Mouse (Mus musculus): Measurements from ENCODE around the gene Dock4.

The Dock4 gene

DNA sequence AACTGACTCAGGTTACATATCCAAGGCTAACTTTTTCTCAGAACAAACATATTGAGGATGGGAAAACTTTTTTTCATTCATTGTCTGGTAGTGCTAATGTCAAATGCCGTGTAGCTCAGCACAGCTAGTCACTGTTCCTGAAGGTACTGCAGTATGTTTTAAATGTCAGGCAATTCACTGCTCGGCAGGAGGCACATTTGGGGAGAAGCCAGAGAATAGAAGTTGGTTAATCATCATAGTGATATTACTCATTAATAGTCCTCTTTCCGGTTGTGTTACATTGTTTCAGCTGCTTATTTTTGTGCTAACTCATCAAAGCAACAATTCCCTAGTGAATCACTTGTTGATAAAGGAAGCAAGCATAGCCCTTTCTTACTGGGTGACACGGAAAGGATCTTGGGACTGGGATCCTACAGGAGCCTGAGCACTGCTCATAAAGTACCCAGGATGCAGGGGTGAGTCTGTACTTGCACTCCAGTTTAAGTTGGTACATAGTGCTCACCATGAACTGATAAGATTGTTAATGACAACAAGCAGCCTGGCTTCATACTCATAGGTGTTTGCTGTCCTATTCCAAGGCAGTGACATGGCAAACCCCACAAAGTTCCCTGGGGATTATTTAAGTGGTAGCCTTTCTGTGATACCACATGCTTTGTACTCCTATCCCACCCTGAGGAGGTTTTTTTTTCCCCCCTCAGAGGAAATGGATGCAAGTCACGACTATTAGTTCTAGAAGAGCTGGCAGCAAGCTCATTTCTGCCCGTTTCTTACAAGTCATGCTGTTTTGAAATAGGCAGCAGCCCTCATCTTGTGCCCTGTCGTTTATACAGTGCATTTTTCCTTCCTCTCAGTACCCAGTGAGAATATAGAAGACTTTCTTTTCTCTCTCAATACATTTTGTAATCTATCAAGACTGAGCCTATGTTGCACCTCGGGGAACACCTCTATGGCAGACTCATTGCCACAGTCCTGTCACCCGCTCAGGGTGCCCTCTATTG lies 123.5 kb downstream of the Dock4 start:
- no peak for DNase-seq (ENCODE audit: extremely low spot score)

DNA sequence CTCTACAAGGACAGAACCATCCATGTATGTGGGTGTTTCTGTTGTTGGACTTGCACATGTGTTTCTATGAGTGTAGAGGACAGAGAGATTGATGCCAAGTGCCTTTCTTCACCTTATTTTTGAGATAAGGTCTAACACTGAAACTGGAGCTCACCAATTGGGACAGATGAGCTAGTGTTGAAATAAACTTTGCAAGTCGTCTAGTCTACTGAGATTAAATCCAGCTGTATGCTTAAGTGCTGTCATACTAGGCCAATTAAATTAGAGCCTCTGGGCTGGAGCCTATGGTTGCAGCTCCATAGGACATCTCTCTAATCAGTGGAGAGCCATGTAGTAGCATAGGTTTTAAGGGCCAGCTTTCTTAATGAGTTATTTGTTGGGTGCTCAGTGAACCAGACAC lies 124.5 kb downstream of the Dock4 start:
- no peak for DNase-seq (ENCODE audit: extremely low spot score)

DNA sequence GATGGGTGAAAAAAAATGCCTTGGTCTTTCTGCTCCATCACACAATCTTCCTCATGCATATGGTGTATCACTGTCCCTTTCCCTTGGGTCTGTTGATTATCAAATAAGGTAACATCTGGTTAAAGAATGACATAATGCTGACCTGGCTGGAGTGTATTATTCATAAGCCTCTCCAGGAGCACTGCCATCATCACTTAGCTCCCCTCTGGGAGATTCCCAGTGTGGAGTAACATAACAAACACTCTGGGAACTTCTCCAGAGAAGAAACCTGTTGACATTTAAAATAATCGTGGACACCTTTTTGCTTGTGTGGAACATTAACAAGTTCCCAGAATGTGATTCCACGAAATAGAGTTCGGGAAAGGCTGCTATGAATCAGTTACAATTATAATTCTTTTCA lies 128.3 kb downstream of the Dock4 start:
- DNase-seq (ENCODE audit: extremely low spot score): no peak

DNA sequence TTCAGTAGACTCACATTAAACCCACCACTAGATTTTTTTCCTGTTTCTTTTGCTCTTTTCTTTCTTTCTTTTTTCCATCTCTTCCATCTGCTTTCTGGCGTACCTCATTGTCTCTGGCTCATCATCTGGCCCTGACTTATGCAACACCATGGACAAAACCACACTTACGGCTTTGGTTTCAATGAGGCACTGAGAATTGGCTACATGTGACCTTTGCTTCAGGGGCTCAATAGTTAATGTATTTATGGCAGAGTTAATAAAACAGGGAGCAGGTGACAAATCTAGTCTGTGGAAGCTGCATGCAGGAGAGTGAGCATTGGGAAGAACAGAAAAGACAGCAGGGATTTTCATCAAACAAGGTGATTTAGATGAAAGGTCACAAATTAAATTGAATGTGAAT lies 131.0 kb downstream of the Dock4 start:
- DNase-seq (ENCODE audit: extremely low spot score): no peak

DNA sequence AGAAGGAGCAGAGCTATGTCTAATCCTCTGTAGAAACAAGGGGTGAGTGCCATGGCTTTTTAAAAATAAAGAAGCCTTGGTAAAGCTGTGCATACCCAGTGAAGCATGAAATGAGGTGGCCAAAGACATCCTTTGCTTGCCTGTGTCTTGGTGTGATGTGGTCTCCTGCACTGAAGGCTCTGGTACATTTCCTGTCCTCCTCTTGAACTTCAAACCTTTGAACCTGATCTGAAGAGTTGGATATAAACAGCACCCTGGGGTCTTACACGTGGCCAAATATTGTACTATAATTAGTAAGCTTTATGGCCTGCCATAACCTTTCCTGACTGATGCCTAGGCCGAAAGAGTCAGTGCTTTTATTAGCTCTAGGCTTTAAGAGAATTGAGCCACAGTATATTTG lies 134.6 kb downstream of the Dock4 start:
- no peak for DNase-seq (ENCODE audit: extremely low spot score)

DNA sequence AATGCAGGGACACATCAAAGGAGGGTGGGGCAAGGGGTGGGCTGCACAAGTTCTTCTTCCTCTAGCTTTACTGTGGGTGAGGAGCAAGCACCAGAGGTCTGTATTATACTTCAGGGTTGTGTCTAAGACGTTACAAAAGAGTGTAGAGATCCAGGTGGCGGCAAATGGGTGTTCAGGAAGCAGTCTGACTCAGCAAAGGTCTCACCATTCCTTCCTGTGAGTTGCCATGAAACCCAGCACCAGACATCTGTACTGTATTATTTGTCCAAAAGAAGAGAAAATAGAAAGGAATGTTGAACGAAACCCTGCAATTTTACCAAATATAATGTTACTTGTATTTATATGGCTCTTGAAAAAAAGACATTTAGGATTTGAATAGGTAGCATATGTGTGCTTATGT lies 135.3 kb downstream of the Dock4 start:
- no peak for DNase-seq (ENCODE audit: extremely low spot score)

DNA sequence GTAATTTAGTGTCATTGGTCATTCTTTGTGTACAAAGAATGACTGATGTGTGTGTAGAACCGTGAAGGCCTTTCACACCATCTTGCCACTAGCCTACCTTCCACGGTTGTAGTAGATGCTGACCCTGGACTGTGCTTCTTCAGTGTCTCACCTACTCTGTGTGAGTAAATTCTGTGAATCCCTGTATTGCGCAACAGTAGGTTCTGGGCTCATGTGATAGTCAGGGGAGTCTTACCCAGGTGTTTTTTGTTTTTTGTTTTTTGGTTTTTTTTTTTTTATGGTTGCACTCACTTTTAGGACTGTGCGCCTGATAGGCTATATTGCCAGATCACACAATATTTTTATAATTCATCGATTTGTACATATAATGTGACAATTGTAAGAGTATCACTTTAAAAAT lies 136.3 kb downstream of the Dock4 start:
- no peak for DNase-seq (ENCODE audit: extremely low spot score)

DNA sequence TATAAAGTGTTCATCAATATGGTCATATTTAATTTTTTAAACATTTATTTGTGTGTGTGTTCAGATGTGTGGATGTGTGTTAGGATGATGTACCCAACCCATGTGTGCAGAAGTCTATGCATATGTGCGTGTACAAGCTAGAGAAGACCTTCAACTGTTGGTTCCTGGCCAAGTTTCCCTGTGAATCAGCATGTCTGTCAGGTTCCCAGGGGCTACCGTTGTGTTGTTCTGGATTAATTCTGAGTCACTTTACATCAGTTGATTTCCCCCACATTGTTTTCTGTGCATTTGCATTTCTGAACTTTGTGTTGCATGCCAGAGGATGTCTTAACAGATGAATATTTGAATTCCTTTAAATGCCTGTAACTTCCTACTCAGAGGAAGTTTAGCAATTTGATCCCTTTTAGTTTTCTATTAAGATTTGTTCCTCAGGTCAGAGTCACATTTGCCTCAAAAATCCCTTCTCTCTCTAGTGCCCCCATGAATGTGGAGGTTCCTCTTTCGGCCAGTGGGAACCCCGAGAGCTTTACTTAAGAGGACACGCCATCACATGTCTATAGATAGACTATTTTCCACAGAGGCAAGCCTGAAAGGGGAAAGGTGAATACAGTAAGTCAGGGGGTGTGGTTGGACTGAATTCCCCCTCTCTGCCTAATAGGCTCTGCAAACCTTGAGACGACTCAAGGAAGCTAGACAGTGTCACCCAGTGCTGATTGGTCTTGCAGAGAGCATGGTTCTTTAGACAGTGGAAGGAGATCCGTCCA lies 139.0 kb downstream of the Dock4 start:
- no peak for DNase-seq (ENCODE audit: extremely low spot score)

DNA sequence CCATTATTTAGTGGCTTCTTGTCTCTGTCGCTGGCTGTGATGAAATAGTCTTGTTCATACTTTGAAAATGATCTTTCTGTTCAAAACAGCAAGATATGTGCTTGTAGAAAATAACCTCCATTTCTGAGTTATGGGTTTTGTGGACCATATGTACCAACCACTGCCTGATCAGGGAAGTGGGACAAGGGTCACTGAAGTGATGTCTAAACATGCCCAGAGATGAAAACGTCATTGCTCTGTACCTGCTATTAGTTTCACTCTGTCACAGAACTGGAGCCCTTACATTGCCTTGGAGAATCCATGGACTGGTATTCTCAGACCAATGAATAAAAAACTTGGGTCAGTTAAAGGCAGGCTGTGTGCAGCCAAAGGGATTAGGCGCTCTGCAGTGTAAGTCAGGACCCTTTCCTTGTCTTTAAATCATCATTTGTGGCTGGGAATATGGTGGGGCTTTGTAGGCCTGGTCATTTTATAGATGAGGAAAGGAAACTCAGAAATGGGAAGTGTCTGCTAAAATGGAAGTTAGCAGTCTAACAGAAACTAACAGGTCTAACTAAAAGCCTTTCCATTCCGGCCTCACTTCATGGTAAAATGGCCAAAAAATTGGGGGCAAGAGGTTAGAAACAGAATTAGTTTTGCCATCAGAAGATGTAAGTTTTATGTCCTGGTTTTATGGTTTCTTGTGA lies 139.8 kb downstream of the Dock4 start:
- DNase-seq (ENCODE audit: extremely low spot score): no peak

DNA sequence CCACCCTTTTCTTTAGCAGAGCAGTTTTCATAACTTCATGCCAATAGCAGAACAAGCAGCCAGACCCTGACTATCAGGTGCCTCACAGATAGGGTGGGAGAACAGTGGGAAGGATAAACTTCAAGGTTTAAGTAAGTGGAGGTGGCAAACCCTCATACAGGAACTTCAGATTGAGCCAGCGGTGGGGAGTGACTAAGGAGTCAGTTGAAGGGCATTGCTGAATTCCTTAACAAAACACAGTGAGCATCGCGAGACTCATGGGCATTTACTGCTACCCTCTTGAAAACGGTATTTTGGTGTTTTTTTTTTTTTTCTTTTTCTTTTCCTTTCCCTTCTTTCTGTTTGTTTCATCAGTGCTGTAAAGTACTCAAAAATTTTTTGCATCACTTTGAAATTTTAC lies 148.4 kb downstream of the Dock4 start:
- DNase-seq (ENCODE audit: extremely low spot score): no peak

DNA sequence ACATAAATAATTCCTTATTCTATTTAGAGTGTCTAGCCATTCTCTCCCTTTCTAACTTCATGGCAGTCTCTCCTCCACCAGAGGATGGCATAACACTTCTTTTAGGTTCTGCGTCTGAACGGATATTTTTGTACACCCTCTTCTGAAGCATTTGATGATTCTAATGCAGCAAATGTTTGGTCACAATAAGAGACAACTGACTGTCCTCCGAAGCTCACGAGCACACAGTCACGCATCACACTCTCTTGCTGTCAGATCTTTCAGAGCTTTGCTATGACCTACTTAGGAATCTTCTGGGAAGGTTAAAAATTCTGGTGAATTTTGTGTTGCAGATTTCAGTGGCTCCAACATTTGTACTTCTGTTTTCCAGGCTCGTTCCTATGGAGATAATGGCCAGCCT lies 149.7 kb downstream of the Dock4 start:
- no peak for DNase-seq (ENCODE audit: extremely low spot score)

DNA sequence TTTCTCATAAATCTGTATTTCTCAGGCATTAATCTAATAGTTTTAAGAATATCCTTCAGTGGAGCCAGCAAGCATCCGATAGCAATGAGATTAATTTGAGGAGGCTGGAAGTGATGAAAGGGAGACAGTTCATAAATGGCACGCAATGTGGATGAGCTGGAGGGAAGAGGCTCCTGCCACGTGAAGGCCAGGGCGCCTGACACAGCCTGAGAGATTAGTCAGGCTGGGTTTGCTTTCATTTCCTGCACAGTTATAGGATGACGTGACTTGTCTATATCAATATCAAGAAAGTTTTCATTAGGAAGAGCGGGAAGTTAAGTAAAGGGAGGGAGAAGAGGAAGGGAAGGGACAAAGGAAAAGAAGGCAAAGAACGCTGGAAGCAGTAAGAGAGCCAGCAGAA lies 150.3 kb downstream of the Dock4 start:
- no peak for DNase-seq (ENCODE audit: extremely low spot score)

DNA sequence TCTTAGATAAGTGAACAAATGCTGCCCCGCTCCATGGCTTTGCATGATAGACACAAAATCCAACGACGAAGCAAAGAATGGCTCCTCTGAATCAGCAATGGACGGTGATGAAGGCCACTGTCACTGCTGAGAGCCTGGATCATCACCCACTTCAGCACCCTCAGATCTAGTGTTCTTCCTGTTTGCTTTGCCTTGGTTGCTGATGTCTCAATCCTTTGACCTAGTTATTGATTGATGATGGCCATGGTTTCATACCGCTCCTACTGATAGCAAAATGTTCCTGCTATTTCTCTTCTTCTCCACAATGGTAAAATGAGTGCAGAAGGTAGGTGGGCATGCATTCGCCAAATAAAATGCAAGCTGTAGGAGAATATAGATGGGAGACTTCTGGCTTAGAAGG lies 150.7 kb downstream of the Dock4 start:
- DNase-seq (ENCODE audit: extremely low spot score): no peak

DNA sequence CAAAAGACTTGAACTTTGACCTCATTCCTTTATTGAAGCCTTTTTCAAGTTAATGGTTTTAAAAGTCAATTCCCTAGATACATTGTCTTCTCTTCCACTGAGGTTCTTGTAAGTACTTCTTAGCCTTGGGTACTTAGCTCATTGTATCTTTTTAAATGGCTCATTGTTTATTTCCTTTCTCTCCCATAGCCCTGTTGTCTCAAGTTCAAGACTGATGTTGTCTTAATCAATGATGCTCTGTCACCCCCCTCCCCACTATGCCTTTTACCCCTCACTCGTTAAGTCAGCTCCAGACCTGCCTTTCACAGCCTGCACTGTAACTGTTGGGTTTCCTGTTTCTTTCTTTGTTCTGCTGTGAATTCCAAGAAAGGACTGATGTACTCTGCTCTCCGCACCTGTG lies 154.2 kb downstream of the Dock4 start:
- DNase-seq (ENCODE audit: extremely low spot score): no peak

DNA sequence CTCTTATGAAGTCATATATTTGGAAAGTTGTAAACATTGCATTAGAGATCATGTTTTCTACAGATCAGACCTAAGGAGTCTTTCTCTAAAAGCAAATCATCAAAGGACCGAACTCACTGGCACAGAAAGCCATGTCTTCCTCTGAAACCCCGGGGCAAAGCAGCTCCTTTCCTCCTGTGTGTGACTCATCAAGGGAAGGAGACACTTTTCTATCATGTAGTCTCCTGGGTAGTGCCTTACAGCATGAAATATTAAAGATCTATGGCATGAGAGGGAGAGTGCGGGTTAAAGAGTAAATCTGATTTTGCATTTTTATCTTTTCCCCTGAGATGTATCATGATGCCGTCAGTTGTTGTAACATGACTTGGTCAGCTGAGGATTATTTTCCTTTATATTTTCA lies 159.8 kb downstream of the Dock4 start:
- no peak for DNase-seq (ENCODE audit: extremely low spot score)

DNA sequence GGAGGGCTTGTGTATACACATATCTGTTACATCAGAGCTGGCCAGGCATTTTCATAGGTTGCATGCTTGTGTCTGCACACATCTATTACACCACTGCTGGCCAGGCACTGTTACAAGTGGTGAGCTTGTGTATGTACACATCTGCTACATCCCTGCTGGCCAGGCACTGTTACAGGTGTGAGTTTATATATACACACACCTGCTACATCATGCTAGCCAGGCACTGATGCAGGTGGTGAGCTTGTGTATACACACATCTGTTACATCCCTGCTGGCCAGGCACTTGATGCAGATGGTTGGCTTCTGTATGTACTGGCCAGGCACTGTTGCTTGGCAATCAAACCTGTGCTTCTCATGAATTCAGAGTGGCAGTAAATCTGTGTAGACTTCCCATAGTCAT lies 177.2 kb downstream of the Dock4 start:
- DNase-seq (ENCODE audit: extremely low spot score): no peak

DNA sequence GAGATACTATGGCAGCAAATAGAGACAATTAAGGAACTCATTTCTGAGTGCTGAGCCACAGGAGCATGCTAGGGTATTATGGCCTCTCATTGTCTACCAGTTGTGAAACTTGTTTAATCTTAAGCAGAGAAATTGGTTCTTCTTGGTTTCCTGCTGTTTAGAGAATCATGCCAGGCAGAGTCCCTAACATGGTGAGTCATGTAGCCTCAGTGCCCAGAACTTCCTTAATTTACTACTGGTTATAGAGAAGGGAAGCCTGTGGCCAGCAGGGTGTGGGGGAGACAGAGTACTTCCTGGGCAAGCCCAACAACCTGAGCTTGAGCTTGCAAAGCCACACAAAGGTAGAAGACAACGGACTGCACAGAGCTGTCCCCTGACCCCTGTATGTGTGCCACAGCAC lies 180.8 kb downstream of the Dock4 start:
- no peak for DNase-seq (ENCODE audit: extremely low spot score)

DNA sequence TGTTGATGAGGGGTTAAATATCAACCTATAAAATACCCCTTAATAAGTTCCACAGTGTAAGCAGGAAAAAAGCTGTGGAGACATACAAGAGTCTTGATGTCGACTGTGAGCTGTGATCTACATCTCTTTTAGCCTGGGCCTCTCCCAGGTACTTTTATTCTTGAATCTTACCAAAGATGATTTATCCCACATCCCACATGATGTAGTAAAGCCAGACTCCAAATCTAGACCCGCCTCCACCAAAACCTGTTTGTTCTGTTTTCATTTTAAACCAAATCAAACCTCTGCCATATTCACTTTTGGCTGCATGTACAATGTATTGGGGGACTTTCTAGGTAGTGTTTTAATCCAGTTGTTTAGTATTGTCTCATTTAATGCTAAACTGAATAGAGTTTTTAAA lies 187.5 kb downstream of the Dock4 start:
- no peak for DNase-seq (ENCODE audit: extremely low spot score)

DNA sequence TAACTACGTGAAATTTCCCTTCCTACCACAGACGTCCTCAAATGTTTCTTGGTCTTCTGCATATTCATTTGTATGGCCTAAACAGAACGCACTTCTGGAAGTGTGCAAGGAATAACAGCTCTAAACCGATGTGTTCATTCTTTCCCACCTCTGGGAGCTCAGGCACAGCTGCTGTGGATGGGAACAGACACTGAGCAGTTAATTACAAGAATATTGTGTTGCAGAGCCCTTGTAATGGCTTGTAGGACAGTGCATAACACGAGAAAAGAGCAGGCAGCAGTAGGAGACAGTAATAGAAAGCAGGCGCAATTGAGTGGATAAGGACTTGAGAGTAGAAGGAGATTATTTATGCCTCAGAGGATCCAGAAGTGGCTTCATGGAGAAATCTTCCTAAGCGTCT lies 188.4 kb downstream of the Dock4 start:
- DNase-seq (ENCODE audit: extremely low spot score): no peak

DNA sequence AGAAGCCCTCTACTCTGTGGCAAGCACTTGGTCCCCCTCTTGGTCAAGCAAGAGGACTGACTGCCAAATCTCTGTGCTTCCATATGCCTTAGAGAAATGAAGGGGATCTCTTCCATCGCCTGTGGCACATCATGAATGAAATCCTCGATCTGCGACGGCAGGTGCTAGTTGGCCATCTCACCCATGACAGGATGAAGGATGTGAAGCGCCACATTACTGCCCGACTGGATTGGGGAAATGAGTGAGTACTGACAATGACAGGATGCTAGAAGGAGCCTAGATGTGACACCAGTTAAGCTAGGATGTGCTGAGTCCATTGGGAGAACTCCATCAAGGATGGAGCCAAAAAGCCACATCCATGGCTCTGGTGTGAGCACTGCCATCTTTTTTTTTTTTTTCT lies 190.2 kb downstream of the Dock4 start:
- DNase-seq (ENCODE audit: extremely low spot score): no peak

DNA sequence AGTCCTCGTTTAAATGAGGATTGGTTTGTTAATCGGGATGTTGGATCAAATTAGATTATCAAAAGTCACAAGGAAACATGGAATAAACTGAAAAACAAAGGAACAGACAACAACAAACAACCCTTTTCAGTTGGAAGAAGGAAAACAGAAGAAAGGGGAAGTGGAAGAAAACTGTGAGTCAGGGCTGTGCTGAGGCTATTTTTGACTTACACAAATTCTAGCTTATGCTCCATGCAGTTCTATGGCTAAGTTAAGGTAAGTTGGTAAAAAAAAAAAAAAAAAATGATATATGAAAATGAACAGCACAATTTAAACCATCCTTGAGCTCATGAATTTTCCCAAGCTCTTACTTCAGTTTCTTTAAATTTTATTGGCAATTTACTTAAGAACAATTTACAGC lies 191.7 kb downstream of the Dock4 start:
- no peak for DNase-seq (ENCODE audit: extremely low spot score)

DNA sequence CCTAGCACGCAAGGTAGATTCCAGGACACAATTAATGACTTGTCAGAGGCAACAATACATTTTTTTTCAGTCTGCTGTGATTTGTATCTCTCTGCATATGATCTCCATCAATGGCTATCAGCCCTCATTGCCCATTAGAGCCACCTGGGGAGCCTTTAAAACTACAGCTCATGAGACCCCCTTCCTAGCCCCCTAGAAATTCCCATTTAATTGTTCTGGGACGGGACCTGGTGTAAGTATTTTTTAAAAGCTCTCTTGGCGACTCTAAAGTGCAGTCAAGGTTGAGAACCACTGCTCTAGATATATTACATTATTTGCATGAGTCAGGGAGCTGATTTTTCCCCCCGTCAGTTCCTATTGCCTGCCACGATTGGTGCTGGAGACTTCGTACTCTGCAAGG lies 200.1 kb downstream of the Dock4 start:
- no peak for DNase-seq (ENCODE audit: extremely low spot score)

DNA sequence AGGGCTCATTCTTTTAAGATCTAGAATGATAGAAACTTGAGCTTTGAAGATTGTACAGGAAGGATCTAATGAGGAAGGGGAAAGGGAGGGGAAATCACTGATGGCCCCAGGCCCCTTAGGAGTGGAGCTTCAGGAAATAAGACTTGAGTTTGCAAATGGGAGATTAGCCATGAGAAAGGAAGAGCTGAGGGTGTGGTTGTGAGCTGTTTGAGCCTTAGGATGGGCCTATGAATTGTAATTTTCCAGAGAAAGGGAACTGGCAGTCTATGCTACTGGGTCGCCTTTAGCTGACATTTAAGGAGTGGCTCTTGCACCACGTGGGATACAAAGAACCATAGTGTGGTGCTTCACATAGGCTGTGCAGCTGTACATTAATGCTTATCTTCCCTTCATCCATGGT lies 208.6 kb downstream of the Dock4 start:
- DNase-seq (ENCODE audit: extremely low spot score): no peak

All from embryo, embryonic 9.5 days (tissue).